In the genomic region with DNA sequence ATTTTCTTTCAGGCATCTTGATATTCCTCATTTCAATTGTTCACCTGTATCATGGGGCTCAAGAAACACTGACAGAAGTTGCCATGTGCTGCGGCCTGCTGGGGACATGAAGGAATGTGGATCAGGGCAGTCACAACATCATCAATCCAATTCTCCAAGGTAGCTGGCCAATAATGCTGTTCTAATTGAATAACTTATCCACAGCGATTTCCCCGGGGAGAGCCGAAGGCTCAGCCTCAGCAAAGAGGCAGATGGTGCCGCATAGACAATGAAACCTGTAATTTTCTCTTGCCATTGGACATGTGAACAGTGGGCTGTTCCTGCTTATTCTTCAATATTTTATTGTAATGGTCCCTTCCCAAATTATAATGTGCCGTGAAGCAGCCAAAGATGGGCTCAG, we compare ENCODE assay signal across 16 mouse cellular contexts.
DNase-seq lines count a peak whose midpoint lies in the region; ATAC-seq and TF ChIP-seq lines count a peak whose summit lies in the region.
"Had no signal": no experiment of that assay in that cellular context is flagged by ENCODE, and none has a peak within 500 bp of the region (broad histone marks: within the 10 kb centered on the region; RNA-seq: fewer than 3 reads in every experiment).

No protein-coding gene starts in this region.

- H3K4me3 ChIP-seq in forebrain, postnatal 0 days (ENCODE audit: low read depth, low read length): no peak overlapping the region
- H3K4me3 ChIP-seq in midbrain, embryonic 11.5 days (ENCODE audit: low read depth, low read length): no peak overlapping the region
- H3K4me3 ChIP-seq: embryonic facial prominence, embryonic 13.5 days; intestine, embryonic 15.5 days; limb, embryonic 12.5 days; megakaryocyte, embryonic 14.5 days had no signal

- no peaks in the 10 kb centered on the region for H3K36me3 ChIP-seq in forebrain, postnatal 0 days (ENCODE audit: insufficient read depth)
- no peaks in the 10 kb centered on the region for H3K36me3 ChIP-seq in midbrain, embryonic 11.5 days (ENCODE audit: control insufficient read depth, insufficient read depth, low read length)
- H3K36me3 ChIP-seq: embryonic facial prominence, embryonic 13.5 days; intestine, embryonic 15.5 days; limb, embryonic 12.5 days had no signal

- peak; percentile 23 for DNase-seq in embryo, embryonic 10 days (ENCODE audit: low spot score)
- DNase-seq in embryo, embryonic 9.5 days (ENCODE audit: extremely low spot score): no peak
- peak; percentile 27 for DNase-seq in forebrain, postnatal 0 days
- DNase-seq in midbrain, embryonic 11.5 days (ENCODE audit: low spot score, missing footprints): peak; percentile 89
- DNase-seq in retina, embryonic 14.5 days (ENCODE audit: low spot score): peak; percentile 57
- no peak for DNase-seq in kidney, postnatal 10 days
- DNase-seq in lung, postnatal 4 days: no peak
- DNase-seq: cerebellum, adult 11-12 months; gastrocnemius, postnatal 36 days; liver, postnatal 0 days had no signal

- H3K27me3 ChIP-seq in forebrain, postnatal 0 days (ENCODE audit: insufficient read depth, low read length): no peaks in the 10 kb centered on the region
- no peaks in the 10 kb centered on the region for H3K27me3 ChIP-seq in midbrain, embryonic 11.5 days (ENCODE audit: control insufficient read depth, insufficient read depth, low read length)
- H3K27me3 ChIP-seq: embryonic facial prominence, embryonic 13.5 days; intestine, embryonic 15.5 days; limb, embryonic 12.5 days; megakaryocyte, embryonic 14.5 days had no signal

- peak; percentile 50; the same call in 1 of the 2 replicates for ATAC-seq in forebrain, postnatal 0 days
- peak; percentile 79 for ATAC-seq in midbrain, embryonic 11.5 days (ENCODE audit: low FRiP score)
- ATAC-seq in megakaryocyte progenitor cell, adult 5-6 weeks (replicated peaks; ENCODE audit: poor library complexity): no peak
- ATAC-seq: intestine, embryonic 15.5 days; liver, postnatal 0 days had no signal

- H3K4me1 ChIP-seq in forebrain, postnatal 0 days (ENCODE audit: insufficient read depth): no peaks in the 10 kb centered on the region
- H3K4me1 ChIP-seq in midbrain, embryonic 11.5 days (ENCODE audit: control insufficient read depth, insufficient read depth, low read length): no peaks in the 10 kb centered on the region
- H3K4me1 ChIP-seq: embryonic facial prominence, embryonic 13.5 days; intestine, embryonic 15.5 days; megakaryocyte, embryonic 14.5 days had no signal

- no peak overlapping the region for H3K27ac ChIP-seq in forebrain, postnatal 0 days (ENCODE audit: low read depth, low read length)
- H3K27ac ChIP-seq in midbrain, embryonic 11.5 days (ENCODE audit: low read depth, low read length): peak overlapping the region; percentile 3; the same call in 1 of the 2 replicates
- H3K27ac ChIP-seq: embryonic facial prominence, embryonic 13.5 days; intestine, embryonic 15.5 days; kidney, postnatal 0 days; limb, embryonic 12.5 days had no signal

- no peak for TF ChIP-seq CTCF in forebrain, postnatal 0 days (IDR thresholded peaks at IDR 0.05; ENCODE audit: low read depth)

- WGBS in forebrain, postnatal 0 days: 19% methylated on average over 6 of the region's 6 CpGs
- WGBS in midbrain, embryonic 11.5 days: 78% methylated on average over 6 of the region's 6 CpGs

- H3K9me3 ChIP-seq in forebrain, postnatal 0 days (ENCODE audit: low read length): no peaks in the 10 kb centered on the region
- H3K9me3 ChIP-seq in midbrain, embryonic 11.5 days (ENCODE audit: control insufficient read depth, low read length): no peaks in the 10 kb centered on the region
- H3K9me3 ChIP-seq: embryonic facial prominence, embryonic 13.5 days; intestine, embryonic 15.5 days had no signal

- H3K4me2 ChIP-seq in forebrain, postnatal 0 days (ENCODE audit: low read depth): no peak overlapping the region
- no peak overlapping the region for H3K4me2 ChIP-seq in midbrain, embryonic 11.5 days
- H3K4me2 ChIP-seq: embryonic facial prominence, embryonic 13.5 days; intestine, embryonic 15.5 days; limb, embryonic 12.5 days had no signal

- no peak overlapping the region for H3K9ac ChIP-seq in forebrain, postnatal 0 days
- H3K9ac ChIP-seq in midbrain, embryonic 11.5 days (ENCODE audit: low read length): no peak overlapping the region
- H3K9ac ChIP-seq: embryonic facial prominence, embryonic 13.5 days; intestine, embryonic 15.5 days; limb, embryonic 12.5 days; liver, postnatal 0 days had no signal

Comparison
In these comparisons a context has a peak if more than half of its experiments do, and no peak if none do; other contexts are left out.
1. DNase-seq: peak in embryo, embryonic 10 days (single experiment), forebrain, postnatal 0 days (single experiment), midbrain, embryonic 11.5 days (single experiment) and retina, embryonic 14.5 days (single experiment); none in embryo, embryonic 9.5 days (single experiment), kidney, postnatal 10 days (single experiment) and lung, postnatal 4 days (0 of 2).